Mouse (Mus musculus) left cerebral cortex, postnatal 4 days (tissue): Measurements from ENCODE around the gene Sh3bp4. TPM values are rescaled to one million over a fixed set of nuclear protein-coding genes. Genes with fewer than 3 reads are reported as not detected.

Experiments
- DNase-seq: peaks from one replicate; pipeline ENCODE4 v3.0.0-alpha.2; 2022
- intact Hi-C: fragments of 180-260 bp; cut with DNase I; formaldehyde crosslinking; loops from one replicate; pipeline ENCODE4 v1.15.1; 2025
- total RNA-seq, 2 experiments: library from RNA; stranded (reverse); gene quantifications; 2 replicates each; pipeline ENCODE4 v1.2.3; 2021

The Sh3bp4 gene
- total RNA-seq, 2 experiments from 2014 or later, result 25.4 to 26.1 TPM

- intact Hi-C loops, result no loop called here
- no peak for DNase-seq
Observed at GRCm38 (mm10) chr1:89121466-89121865, 51.3 kb downstream of the Sh3bp4 start.

GRCm38 (mm10) chr1:89122376-89122775 is 52.2 kb downstream of the Sh3bp4 start:
- no peak for DNase-seq
- intact Hi-C loops, result no loop called here

GRCm38 (mm10) chr1:89124076-89124475 is 53.9 kb downstream of the Sh3bp4 start:
- intact Hi-C loops, result no loop called here
- no peak for DNase-seq

- DNase-seq, result no peak
- intact Hi-C loops, result no loop called here
Observed at GRCm38 (mm10) chr1:89127163-89127562, 56.9 kb downstream of the Sh3bp4 start.

GRCm38 (mm10) chr1:89130429-89130828 is 60.2 kb downstream of the Sh3bp4 start:
- peak; percentile 31 for DNase-seq
- intact Hi-C loops, result no loop called here

GRCm38 (mm10) chr1:89131018-89131540 is 60.9 kb downstream of the Sh3bp4 start:
- intact Hi-C loops, result no loop called here
- no peak for DNase-seq

GRCm38 (mm10) chr1:89131707-89132106 is 61.5 kb downstream of the Sh3bp4 start:
- intact Hi-C loops, result no loop called here
- peak; percentile 56 for DNase-seq

- intact Hi-C loops, result no loop called here
- DNase-seq, result no peak
Observed at GRCm38 (mm10) chr1:89133266-89133665, 63.1 kb downstream of the Sh3bp4 start.

- intact Hi-C loops, result no loop called here
- no peak for DNase-seq
Observed at GRCm38 (mm10) chr1:89133717-89134116, 63.5 kb downstream of the Sh3bp4 start.

GRCm38 (mm10) chr1:89136089-89136811 is 66.0 kb downstream of the Sh3bp4 start:
- intact Hi-C loops, result no loop called here
- DNase-seq, result peak; percentile 73

GRCm38 (mm10) chr1:89137086-89137816 is 67.0 kb downstream of the Sh3bp4 start:
- intact Hi-C loops, result no loop called here
- DNase-seq, result peak; percentile 43

- DNase-seq, result no peak
- intact Hi-C loops, result no loop called here
Observed at GRCm38 (mm10) chr1:89138316-89138715, 68.1 kb downstream of the Sh3bp4 start.

- no peak for DNase-seq
- intact Hi-C loops, result no loop called here
Observed at GRCm38 (mm10) chr1:89140113-89140512, 69.9 kb downstream of the Sh3bp4 start.

GRCm38 (mm10) chr1:89151071-89151470 is 80.9 kb downstream of the Sh3bp4 start:
- no peak for DNase-seq

GRCm38 (mm10) chr1:89152576-89152975 is 82.4 kb downstream of the Sh3bp4 start:
- intact Hi-C loops, result no loop called here
- DNase-seq, result no peak

More at GRCm38 (mm10) chr1:89151071-89151470, 80.9 kb downstream of the Sh3bp4 start:
- intact Hi-C loops, result no loop called here

- DNase-seq, result no peak
Observed at GRCm38 (mm10) chr1:89153203-89153602, 83.0 kb downstream of the Sh3bp4 start.

GRCm38 (mm10) chr1:89163483-89163882 is 93.3 kb downstream of the Sh3bp4 start:
- intact Hi-C loops, result no loop called here
- DNase-seq, result no peak

More at GRCm38 (mm10) chr1:89153203-89153602, 83.0 kb downstream of the Sh3bp4 start:
- intact Hi-C loops, result no loop called here

- intact Hi-C loops, result no loop called here
- no peak for DNase-seq
Observed at GRCm38 (mm10) chr1:89164281-89164680, 94.1 kb downstream of the Sh3bp4 start.

- DNase-seq, result no peak
- intact Hi-C loops, result no loop called here
Observed at GRCm38 (mm10) chr1:89164685-89165084, 94.5 kb downstream of the Sh3bp4 start.

GRCm38 (mm10) chr1:89166814-89167249 is 96.6 kb downstream of the Sh3bp4 start:
- no peak for DNase-seq
- intact Hi-C loops, result no loop called here

GRCm38 (mm10) chr1:89171275-89171767 is 101.1 kb downstream of the Sh3bp4 start:
- DNase-seq, result peak; percentile 68
- intact Hi-C loops, result no loop called here

- DNase-seq, result no peak
- intact Hi-C loops, result no loop called here
Observed at GRCm38 (mm10) chr1:89174621-89175020, 104.4 kb downstream of the Sh3bp4 start.
